Mouse (Mus musculus) midbrain, embryonic 13.5 days (tissue): Measurements from ENCODE around the gene Sergef. TPM values are rescaled to one million over a fixed set of nuclear protein-coding genes. Genes with fewer than 3 reads are reported as not detected.
A peak's percentile ranks its signal among the peaks of the same experiment; 100 is the strongest.

Experiments used
- ATAC-seq: fragments of 200-750 bp; cut with Nextera tagmentation; 2 replicates; pipeline ENCODE4 v1.8.0; 2017; ENCODE audit warnings: mild to moderate bottlenecking, moderate TSS enrichment, moderate library complexity
- H3K27ac ChIP-seq: fragments of 300-500 bp; sonication (generic); 2 replicates; pipeline ENCODE4 v1.5.1; 2015; ENCODE audit warnings: inconsistent platforms, mild to moderate bottlenecking, moderate library complexity
- H3K27me3 ChIP-seq: fragments of 300-500 bp; sonication (generic); 2 replicates; pipeline ENCODE4 v1.6.1; 2015; ENCODE audit warnings: mild to moderate bottlenecking, inconsistent platforms
- H3K36me3 ChIP-seq: fragments of 300-500 bp; sonication (generic); 2 replicates; pipeline ENCODE4 v1.6.1; 2015; ENCODE audit warnings: mild to moderate bottlenecking, inconsistent platforms
- H3K4me1 ChIP-seq: fragments of 300-500 bp; sonication (generic); replicated peaks from 2 replicates; pipeline ENCODE4 v1.6.1; 2015; ENCODE audit warnings: inconsistent platforms
- H3K4me2 ChIP-seq: fragments of 300-500 bp; sonication (generic); replicated peaks from 2 replicates; pipeline ENCODE4 v1.6.1; 2015; ENCODE audit warnings: moderate library complexity, mild to moderate bottlenecking, inconsistent platforms
- H3K4me3 ChIP-seq: fragments of 300-500 bp; sonication (generic); replicated peaks from 2 replicates; pipeline ENCODE4 v1.5.1; 2015; ENCODE audit warnings: mild to moderate bottlenecking, inconsistent platforms
- H3K9ac ChIP-seq: fragments of 300-500 bp; sonication (generic); replicated peaks from 2 replicates; pipeline ENCODE4 v1.6.1; 2015; ENCODE audit warnings: mild to moderate bottlenecking, inconsistent platforms
- H3K9me3 ChIP-seq: fragments of 300-500 bp; sonication (generic); 2 replicates; pipeline ENCODE4 v1.6.1; 2016; ENCODE audit warnings: mild to moderate bottlenecking, inconsistent platforms
- WGBS: fragments of 180-500 bp; shearing (Covaris S2); methylation state at CpG from one replicate; pipeline ENCODE4 v1.1.7; 2015; 5-methylcytosine and 5-hydroxymethylcytosine counted together
- polyA plus RNA-seq: library from polyadenylated mRNA; unstranded; fragments of >200 nt; fragmentation: Nextera tagmentation; extraction: Ambion mirVana; gene quantifications from 2 replicates; pipeline ENCODE4 v1.2.1, GENCODE M21; 2015

Sergef gene
- polyA plus RNA-seq, 1 experiment from 2014 or later = 30.0 TPM

DNA sequence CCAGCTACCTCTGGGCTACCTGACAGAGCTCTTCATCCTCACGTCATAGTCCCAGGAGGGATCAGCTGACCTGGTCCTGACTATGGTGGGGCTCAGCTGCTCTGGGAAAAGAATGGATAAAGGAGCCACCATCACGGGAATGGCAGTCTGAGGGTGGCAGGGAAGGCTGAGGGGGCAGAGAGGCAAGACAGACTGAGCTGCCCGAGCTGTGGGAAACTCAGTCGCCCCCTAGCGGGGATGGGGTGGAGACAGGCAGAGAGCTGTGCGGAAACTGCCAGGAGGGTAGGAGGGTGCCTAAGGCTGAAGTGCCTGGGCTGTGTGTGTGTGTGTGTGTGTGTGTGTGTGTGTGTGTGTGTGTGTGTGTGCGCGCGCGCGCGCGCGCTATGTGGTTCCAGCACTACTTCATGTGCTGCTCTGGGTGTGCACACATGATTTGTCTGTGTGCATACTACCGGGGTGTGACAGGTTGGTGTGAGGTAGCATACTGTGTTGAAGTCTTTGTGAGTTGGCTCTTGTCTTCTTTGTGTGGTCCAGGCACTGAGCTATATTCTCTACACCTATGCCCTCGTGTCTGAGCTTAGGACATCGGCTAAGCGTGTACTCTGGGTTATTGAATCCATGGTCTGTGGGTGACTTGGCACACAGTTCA lies 216.7 kb downstream of the Sergef start:
- H3K9me3 ChIP-seq = no peaks in the 10 kb centered on the region
- ATAC-seq = peak; percentile 78
- peak overlapping the region; percentile 38 for H3K4me2 ChIP-seq
- H3K27me3 ChIP-seq = no peaks in the 10 kb centered on the region
- WGBS = 56% methylated on average over 18 of the region's 18 CpGs
- peak overlapping the region; percentile 81 for H3K27ac ChIP-seq
- peaks cover 7% of the 10 kb centered on the region for H3K36me3 ChIP-seq
- no peak overlapping the region for H3K4me3 ChIP-seq
- no peak overlapping the region for H3K9ac ChIP-seq
- H3K4me1 ChIP-seq = peaks cover 62% of the 10 kb centered on the region

DNA sequence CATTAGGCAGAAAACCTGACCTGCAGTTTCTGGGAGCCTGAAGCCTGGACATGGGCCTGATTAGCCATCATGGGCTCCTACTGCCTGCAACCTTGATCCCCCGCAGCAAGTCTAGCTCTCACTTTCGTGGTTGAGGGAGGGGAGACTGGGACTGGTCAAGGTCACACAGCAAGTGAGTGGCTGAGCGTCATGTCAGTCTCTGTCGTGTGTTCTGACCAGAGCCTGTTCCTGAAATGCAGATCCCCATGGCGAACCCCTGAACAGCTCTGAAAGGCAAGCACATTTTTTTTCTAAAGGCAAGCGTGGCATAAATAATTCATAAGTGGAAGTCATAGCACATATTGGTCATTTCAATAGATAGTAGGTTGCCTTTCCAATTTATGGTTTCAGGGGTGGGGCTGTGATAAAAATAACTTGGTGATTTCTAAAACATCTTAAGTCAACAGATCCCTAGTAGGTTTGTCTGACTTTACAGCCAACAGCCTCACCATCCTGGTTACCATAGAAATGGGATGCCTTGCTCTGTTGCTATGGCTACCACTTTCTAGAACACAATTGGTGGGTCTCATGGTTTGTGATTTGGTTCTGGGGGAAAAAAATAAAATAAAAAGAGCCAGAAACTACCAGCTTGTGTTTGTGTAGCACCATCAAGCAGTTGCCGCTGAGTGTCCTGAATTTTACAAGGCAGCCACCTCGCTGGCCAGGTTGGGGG lies 217.4 kb downstream of the Sergef start:
- peak overlapping the region; percentile 38 for H3K4me2 ChIP-seq
- H3K9ac ChIP-seq = no peak overlapping the region
- 28% methylated on average over 8 of the region's 8 CpGs for WGBS
- no peak overlapping the region for H3K4me3 ChIP-seq
- ATAC-seq = peak; percentile 69
- H3K27ac ChIP-seq = peak overlapping the region; percentile 81
- H3K9me3 ChIP-seq = no peaks in the 10 kb centered on the region
- no peaks in the 10 kb centered on the region for H3K27me3 ChIP-seq
- peaks cover 66% of the 10 kb centered on the region for H3K4me1 ChIP-seq
- no peaks in the 10 kb centered on the region for H3K36me3 ChIP-seq

DNA sequence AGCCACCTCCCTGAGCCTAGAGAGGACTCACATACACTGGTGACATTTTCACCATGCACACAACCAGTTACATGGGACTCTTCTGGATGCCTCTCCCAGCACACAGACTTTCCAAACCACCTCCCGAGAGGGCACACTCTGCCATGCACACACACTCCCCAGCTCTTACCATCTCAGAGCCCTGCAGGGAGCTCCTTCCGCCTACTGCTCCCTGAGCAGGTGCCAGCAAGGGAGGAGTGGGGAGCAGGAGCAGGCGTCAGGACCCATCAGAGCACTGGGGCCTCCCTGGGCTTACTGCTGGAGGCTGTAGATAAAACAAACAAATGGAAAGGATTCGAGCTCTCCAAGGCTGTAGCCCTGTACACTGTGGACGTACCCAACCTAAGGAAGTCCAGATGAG lies 218.1 kb downstream of the Sergef start:
- peak; percentile 22; the same call in 1 of the 2 replicates for ATAC-seq

DNA sequence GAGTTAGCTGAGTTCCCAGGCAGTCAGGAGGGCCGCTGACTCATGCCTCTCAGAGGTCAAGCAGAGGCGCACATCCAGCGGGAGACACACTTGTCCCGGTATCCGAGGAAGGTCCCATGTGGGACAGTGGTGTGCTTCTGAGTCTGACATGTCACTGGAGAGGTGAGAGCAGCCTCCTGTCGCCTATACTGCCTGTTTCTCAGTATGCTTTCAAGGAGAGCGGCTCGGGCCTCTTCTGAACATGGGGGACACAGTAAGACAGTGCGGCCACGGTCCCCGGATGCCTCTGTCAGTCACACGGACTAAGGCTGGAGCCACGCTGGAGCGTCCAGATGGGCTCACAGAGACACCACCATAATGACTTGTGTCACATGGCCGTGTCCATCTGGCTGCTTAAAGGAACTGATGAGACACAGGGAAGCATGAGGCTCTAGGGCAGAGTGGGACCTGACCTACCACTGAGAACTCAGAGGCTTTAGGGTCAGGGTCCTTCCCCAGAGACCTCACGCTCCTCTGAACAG lies 221.4 kb downstream of the Sergef start:
- no peaks in the 10 kb centered on the region for H3K9me3 ChIP-seq
- no peak overlapping the region for H3K9ac ChIP-seq
- no peaks in the 10 kb centered on the region for H3K27me3 ChIP-seq
- H3K4me3 ChIP-seq = no peak overlapping the region
- H3K4me2 ChIP-seq = no peak overlapping the region
- peaks cover 51% of the 10 kb centered on the region for H3K4me1 ChIP-seq
- WGBS = 73% methylated on average over 16 of the region's 16 CpGs
- H3K27ac ChIP-seq = no peak overlapping the region
- no peaks in the 10 kb centered on the region for H3K36me3 ChIP-seq
- ATAC-seq = no peak

More for the DNA sequence above, 218.1 kb downstream of the Sergef start:
- Histone ChIP-seq H3K27me3 (no peaks in the 10 kb centered on the region), H3K4me1 (peaks cover 62% of the 10 kb centered on the region), H3K4me2 (no peak overlapping the region), H3K9me3 (no peaks in the 10 kb centered on the region), H3K4me3 (no peak overlapping the region), H3K36me3 (no peaks in the 10 kb centered on the region), H3K9ac (no peak overlapping the region), H3K27ac (peak overlapping the region; percentile 81)
- 43% methylated on average over 5 of the region's 5 CpGs for WGBS

DNA sequence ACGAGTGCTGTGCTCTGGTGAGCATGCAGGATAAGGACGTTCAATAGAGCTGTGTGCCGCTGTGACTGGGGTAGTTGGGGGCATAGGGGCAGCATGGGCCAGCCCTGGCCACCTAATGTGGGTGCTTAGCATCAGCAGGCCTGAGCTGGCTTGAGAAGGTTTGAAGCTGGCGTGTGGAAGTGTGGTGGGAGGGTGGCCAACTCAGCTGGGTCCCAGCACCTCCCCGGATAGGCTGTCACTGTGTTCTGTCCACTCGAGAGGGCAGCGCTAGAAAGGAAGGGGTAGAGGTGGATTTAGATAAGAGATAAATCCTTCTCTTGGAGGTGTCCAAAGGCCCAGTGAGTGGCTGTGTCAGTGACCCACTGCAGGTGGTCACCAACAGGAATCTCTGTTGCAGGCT lies 222.1 kb downstream of the Sergef start:
- H3K4me1 ChIP-seq = peaks cover 44% of the 10 kb centered on the region
- no peak overlapping the region for H3K27ac ChIP-seq
- no peak overlapping the region for H3K4me3 ChIP-seq
- no peak overlapping the region for H3K9ac ChIP-seq
- no peak overlapping the region for H3K4me2 ChIP-seq
- no peak for ATAC-seq
- 63% methylated on average over 7 of the region's 7 CpGs for WGBS
- H3K9me3 ChIP-seq = no peaks in the 10 kb centered on the region
- H3K36me3 ChIP-seq = no peaks in the 10 kb centered on the region
- no peaks in the 10 kb centered on the region for H3K27me3 ChIP-seq

DNA sequence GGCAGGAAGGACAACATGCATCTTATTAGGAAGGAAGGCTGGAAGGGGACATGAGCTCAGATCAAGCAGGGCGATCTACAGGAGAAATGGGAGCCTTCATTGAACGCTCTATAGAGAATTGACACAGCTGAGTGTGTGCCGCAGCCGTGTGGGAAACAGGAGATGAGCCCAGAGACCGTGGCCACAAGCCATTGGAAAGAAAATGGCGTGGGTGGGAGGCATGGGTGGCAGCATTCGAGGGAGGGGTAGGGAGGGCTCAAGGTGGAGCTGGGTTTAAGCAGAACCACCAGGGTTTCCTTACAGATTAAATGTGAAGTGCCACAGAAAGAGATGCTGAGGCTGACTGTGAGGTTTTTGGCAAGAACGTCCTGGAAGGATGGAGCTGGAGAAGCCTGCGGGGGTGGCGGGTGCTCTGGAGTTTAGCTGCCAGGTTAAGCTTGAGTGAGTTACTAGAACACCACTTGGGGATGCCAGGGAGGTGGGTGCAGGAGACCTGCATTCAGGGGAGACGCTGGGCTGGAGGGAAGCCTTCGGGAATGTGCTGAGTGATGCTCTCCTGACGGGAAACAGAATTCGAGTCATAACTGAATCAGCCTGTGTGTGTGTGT lies 223.7 kb downstream of the Sergef start:
- Histone ChIP-seq H3K9ac (no peak overlapping the region), H3K4me3 (no peak overlapping the region), H3K27ac (no peak overlapping the region), H3K9me3 (no peaks in the 10 kb centered on the region), H3K4me1 (peaks cover 29% of the 10 kb centered on the region), H3K27me3 (no peaks in the 10 kb centered on the region), H3K4me2 (no peak overlapping the region), H3K36me3 (no peaks in the 10 kb centered on the region)
- 80% methylated on average over 14 of the region's 14 CpGs for WGBS
- no peak for ATAC-seq

DNA sequence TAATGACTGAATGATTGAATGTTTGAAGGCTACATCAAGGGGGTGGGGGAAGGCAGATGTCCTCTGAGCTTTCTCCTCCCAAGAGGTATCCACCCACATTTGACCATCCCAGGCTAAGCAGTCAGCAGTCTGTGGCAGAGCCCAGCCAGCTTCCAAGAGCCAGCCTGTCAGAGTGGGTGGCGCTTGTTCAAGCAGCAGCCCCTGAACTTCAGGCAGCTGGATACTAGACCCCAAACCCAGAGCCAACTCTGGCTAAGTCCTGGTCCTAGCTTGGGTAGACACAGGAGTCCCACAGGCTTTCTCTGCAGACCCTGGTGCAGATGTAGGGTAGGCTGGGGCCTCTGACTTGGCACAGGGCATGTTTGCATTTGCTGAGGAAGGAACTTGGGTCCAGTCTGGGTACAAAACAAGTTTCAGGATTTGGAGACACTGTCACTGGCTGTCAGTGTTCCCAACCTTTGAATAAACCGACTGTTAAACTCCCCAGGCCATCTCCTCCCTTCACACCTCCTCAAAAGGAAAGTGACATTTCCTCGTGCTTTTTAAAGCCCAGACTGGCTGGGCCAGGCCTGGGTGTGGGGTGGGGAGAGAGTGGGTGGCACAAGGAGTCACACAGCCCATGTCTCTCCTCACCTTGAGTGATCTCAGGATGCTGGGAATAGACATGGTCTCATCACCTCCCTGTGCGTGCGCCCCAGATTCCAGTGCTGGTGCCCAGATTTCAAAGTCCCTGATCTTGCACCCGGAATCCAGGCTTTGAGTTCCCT lies 225.5 kb downstream of the Sergef start:
- no peak overlapping the region for H3K4me2 ChIP-seq
- peaks cover 30% of the 10 kb centered on the region for H3K4me1 ChIP-seq
- H3K4me3 ChIP-seq = no peak overlapping the region
- H3K27me3 ChIP-seq = no peaks in the 10 kb centered on the region
- H3K36me3 ChIP-seq = no peaks in the 10 kb centered on the region
- H3K9ac ChIP-seq = no peak overlapping the region
- H3K9me3 ChIP-seq = no peaks in the 10 kb centered on the region
- no peak overlapping the region for H3K27ac ChIP-seq
- no peak for ATAC-seq
- 80% methylated on average over 6 of the region's 6 CpGs for WGBS

DNA sequence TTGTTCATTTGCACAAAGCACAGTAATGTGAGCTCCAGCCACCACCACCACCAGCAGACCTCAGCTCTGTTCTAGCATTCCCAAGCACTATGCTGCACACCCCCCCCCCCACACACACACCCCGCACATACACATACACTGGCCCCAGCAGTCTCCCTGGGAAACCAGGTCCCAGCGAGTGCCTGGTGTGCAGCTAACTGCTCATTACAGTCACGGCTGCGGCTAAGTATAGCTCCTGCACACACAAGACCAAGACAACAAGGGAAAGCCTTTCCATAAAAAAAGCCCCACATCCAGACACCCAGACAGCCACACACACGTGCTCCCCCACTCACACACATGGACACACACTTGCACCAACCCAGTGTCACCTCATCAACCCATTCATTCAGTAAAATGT lies 226.8 kb downstream of the Sergef start:
- ATAC-seq = no peak

DNA sequence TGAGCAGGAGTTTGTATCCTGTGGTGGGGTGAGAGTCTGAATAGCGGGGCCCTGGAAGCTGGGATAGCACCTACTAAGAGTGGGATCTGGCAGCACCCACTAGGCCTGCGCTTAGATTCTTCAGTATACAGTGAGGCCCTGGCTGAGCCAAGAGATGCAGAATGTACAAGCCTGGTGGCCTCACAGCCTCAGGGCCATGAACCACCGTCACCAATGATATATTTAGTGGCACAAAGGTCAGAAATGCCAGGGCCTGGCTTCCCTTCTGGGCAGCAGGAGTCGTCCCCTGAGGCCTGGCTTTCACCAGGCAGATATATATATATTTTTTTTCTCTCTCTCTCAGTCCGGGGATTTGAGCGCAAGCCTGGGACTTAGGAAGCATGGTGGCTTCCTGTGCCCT lies 228.9 kb downstream of the Sergef start:
- Histone ChIP-seq H3K4me3 (no peak overlapping the region), H3K9ac (no peak overlapping the region), H3K27me3 (no peaks in the 10 kb centered on the region), H3K27ac (no peak overlapping the region), H3K9me3 (no peaks in the 10 kb centered on the region), H3K4me1 (0 out of 2 replicates have a peak, but pooled peaks cover 9% of the 10 kb centered on the region), H3K4me2 (no peak overlapping the region), H3K36me3 (0 out of 2 replicates have a peak, but pooled peaks cover 6% of the 10 kb centered on the region)
- WGBS = 87% methylated on average over 6 of the region's 6 CpGs
- ATAC-seq = no peak

More for the DNA sequence above, 226.8 kb downstream of the Sergef start:
- H3K4me3 ChIP-seq = no peak overlapping the region
- H3K27me3 ChIP-seq = no peaks in the 10 kb centered on the region
- H3K4me1 ChIP-seq = peaks cover 23% of the 10 kb centered on the region; the same call in 1 of the 2 replicates
- H3K36me3 ChIP-seq = no peaks in the 10 kb centered on the region
- H3K4me2 ChIP-seq = no peak overlapping the region
- 73% methylated on average over 5 of the region's 5 CpGs for WGBS
- no peaks in the 10 kb centered on the region for H3K9me3 ChIP-seq
- H3K27ac ChIP-seq = no peak overlapping the region
- no peak overlapping the region for H3K9ac ChIP-seq

DNA sequence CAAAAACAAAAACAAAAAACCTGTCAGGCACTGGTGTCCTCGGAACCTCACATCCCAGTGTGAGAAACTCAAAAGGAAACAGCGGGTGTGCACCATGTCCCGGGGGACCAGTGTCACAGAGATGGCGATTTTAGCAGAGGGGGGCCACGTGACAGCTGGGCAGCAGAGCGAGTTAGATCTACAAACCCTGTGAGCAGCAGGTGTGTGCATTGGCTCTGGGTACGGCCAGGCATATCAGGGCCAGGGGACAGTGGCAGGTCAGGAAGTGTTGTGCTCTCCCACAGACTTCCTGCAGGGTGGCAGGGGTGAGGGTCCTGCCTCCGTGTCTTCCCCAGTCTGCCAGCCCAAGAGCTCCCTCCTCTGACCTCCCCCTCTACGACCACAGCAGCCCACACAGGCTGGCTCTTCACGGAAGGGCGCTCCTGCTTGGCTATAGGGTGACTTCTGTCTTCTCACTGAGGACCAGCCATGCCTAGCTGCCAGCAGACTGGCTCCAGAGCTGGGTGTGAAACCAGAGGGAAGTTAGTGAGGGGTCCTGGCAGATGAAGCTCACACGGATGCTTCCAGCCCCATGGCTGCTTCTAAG lies 230.3 kb downstream of the Sergef start:
- ATAC-seq = no peak
- H3K9me3 ChIP-seq = no peaks in the 10 kb centered on the region
- no peak overlapping the region for H3K4me3 ChIP-seq
- H3K36me3 ChIP-seq = peaks cover 11% of the 10 kb centered on the region; the same call in 1 of the 2 replicates
- no peak overlapping the region for H3K4me2 ChIP-seq
- H3K27ac ChIP-seq = no peak overlapping the region
- H3K9ac ChIP-seq = no peak overlapping the region
- H3K4me1 ChIP-seq = 0 out of 2 replicates have a peak, but pooled peaks cover 6% of the 10 kb centered on the region
- no peaks in the 10 kb centered on the region for H3K27me3 ChIP-seq
- 43% methylated on average over 12 of the region's 12 CpGs for WGBS

DNA sequence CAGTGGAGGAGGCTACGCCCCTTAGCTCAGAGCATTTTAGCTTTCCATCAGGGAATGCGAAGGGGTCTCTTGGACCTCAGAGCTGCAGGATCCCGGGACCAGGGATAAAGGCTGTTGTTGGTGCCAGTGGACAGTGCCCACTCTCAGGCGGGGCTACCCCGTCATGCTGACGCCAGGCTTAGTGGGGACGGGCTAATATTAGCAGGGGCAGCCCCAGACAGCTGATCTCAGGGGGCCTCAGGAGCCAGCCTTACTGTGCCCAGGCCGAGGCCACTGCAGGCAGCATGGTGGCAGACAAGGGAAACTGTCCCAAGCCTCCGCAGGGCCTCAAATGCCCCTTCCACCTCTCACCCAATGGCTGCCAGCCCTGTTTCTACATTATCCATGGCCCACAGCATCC lies 231.0 kb downstream of the Sergef start:
- Histone ChIP-seq H3K27me3 (no peaks in the 10 kb centered on the region), H3K4me2 (no peak overlapping the region), H3K9me3 (no peaks in the 10 kb centered on the region), H3K27ac (no peak overlapping the region), H3K9ac (no peak overlapping the region), H3K36me3 (peaks cover 11% of the 10 kb centered on the region; the same call in 1 of the 2 replicates), H3K4me1 (0 out of 2 replicates have a peak, but pooled peaks cover 6% of the 10 kb centered on the region), H3K4me3 (no peak overlapping the region)
- ATAC-seq = no peak
- 88% methylated on average over 9 of the region's 9 CpGs for WGBS
